Comparison of ENCODE assay signal across 9 mouse cellular contexts in the genomic region with DNA sequence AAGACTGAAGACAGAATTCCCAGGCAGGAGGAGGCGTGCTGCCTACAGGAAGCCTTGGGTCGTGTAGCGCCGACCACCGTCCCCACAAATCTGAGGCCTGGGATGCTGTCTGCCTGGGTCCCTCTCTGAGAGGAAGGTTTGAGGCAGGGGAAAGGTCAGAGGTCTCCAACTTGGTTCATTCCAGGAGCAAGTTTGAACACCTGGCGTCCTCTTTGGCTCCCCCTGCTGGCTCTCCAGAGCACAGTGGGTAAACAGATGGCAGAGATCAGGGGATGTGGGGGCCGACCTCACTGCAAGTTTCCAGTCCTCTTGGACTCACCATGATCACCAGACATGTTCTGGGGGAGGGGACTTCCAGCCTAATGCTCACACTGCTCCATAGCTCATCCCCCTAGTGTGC. TPM values are rescaled to one million over a fixed set of nuclear protein-coding genes. Genes with fewer than 3 reads are reported as not detected.
DNase-seq lines count a peak whose midpoint lies in the region; ATAC-seq and TF ChIP-seq lines count a peak whose summit lies in the region.
"Had no signal": no experiment of that assay in that cellular context is flagged by ENCODE, and none has a peak within 500 bp of the region (broad histone marks: within the 10 kb centered on the region; RNA-seq: fewer than 3 reads in every experiment).

No protein-coding gene starts in this region.

- H3K4me3 ChIP-seq in ES-E14 (ENCODE audit: insufficient read depth in 1 of 2, low read depth in 1 of 2, low read length in 2 of 2, poor library complexity in 1 of 2, severe bottlenecking in 1 of 2): peak overlapping the region in 1 of 2 experiments; percentile 48; a peak in 1 of 4 replicates
- H3K4me3 ChIP-seq in hindbrain, embryonic 12.5 days: no peak overlapping the region
- H3K4me3 ChIP-seq in liver, embryonic 14.5 days (ENCODE audit: insufficient read depth in 1 of 2, low read depth in 2 of 2, low read length in 2 of 2): no peak overlapping the region
- H3K4me3 ChIP-seq: embryonic facial prominence, embryonic 12.5 days had no signal

- no peak overlapping the region for H3K4me2 ChIP-seq in hindbrain, embryonic 12.5 days (replicated peaks)
- H3K4me2 ChIP-seq in liver, embryonic 14.5 days (ENCODE audit: low read depth): no peak overlapping the region
- H3K4me2 ChIP-seq: embryonic facial prominence, embryonic 12.5 days had no signal

- H3K4me1 ChIP-seq in ES-E14 (ENCODE audit: control insufficient read depth in 2 of 2, insufficient read depth in 2 of 2, low read length in 2 of 2, poor library complexity in 1 of 2): peaks cover 0 to 15% of the 10 kb centered on the region in 2 experiments; a peak in 2 of 4 replicates
- peaks cover 18% of the 10 kb centered on the region for H3K4me1 ChIP-seq in hindbrain, embryonic 12.5 days
- H3K4me1 ChIP-seq in liver, embryonic 14.5 days (replicated peaks; ENCODE audit: control insufficient read depth in 2 of 2, insufficient read depth in 2 of 2, low read length in 1 of 2): peaks cover 0 to 7% of the 10 kb centered on the region in 2 experiments; a peak in 1 of 4 replicates
- H3K4me1 ChIP-seq: embryonic facial prominence, embryonic 12.5 days had no signal

- ATAC-seq in hindbrain, embryonic 12.5 days (ENCODE audit: low FRiP score): peak; percentile 22; the same call in 1 of the 2 replicates
- no peak for ATAC-seq in liver, embryonic 14.5 days (ENCODE audit: insufficient read depth)

- H3K27ac ChIP-seq in ES-E14 (ENCODE audit: insufficient read depth, low read depth, low read length, poor library complexity, severe bottlenecking): no peak overlapping the region
- no peak overlapping the region for H3K27ac ChIP-seq in hindbrain, embryonic 12.5 days
- no peak overlapping the region for H3K27ac ChIP-seq in liver, embryonic 14.5 days
- H3K27ac ChIP-seq: embryonic facial prominence, embryonic 12.5 days had no signal

- H3K36me3 ChIP-seq in ES-E14 (ENCODE audit: control insufficient read depth, insufficient read depth, low read length, poor library complexity, severe bottlenecking): peaks cover 2% of the 10 kb centered on the region; the same call in 1 of the 2 replicates
- H3K36me3 ChIP-seq in hindbrain, embryonic 12.5 days: no peaks in the 10 kb centered on the region
- H3K36me3 ChIP-seq in liver, embryonic 14.5 days (replicated peaks; ENCODE audit: control insufficient read depth, insufficient read depth, low read depth): no peaks in the 10 kb centered on the region

- TF ChIP-seq CTCF in liver, embryonic 14.5 days (IDR thresholded peaks at IDR 0.05; ENCODE audit: low read depth): peak; percentile 87

- in situ Hi-C loops in ES-E14 (cut with MboI; ENCODE audit: low sequenced_read_pairs in 2 of 2, unreplicated experiment in 2 of 2): loop anchor here in 1 of 2 experiments (10.0 kb wide), 1 partner anchor 92 kb away; no protein-coding TSS in a partner anchor

- no peaks in the 10 kb centered on the region for H3K27me3 ChIP-seq in hindbrain, embryonic 12.5 days
- H3K27me3 ChIP-seq in liver, embryonic 14.5 days (ENCODE audit: control insufficient read depth, insufficient read depth, low read length): no peaks in the 10 kb centered on the region
- H3K27me3 ChIP-seq: embryonic facial prominence, embryonic 12.5 days had no signal

- no peak for TF ChIP-seq EP300 in liver, embryonic 14.5 days (IDR thresholded peaks at IDR 0.05; ENCODE audit: low read depth)

- DNase-seq in layer of hippocampus, adult 9-11 months: peak; percentile 37
- DNase-seq in layer of hippocampus, adult 11-12 months (ENCODE audit: low spot score): no peak
- DNase-seq in ES-E14 (ENCODE audit: low read depth, low spot score): peak; percentile 75
- peak; percentile 43 for DNase-seq in cerebellum, adult 9-10 months
- no peak for DNase-seq in liver, embryonic 14.5 days (ENCODE audit: low read depth in 3 of 3, low spot score in 3 of 3)
- peak; percentile 77 for DNase-seq in retina, embryonic 14.5 days (ENCODE audit: low spot score)
- no peak for DNase-seq in layer of hippocampus, adult 9-10 months (ENCODE audit: low spot score)

- H3K9ac ChIP-seq in ES-E14 (ENCODE audit: insufficient read depth, low read depth, low read length, poor library complexity, severe bottlenecking): no peak overlapping the region
- H3K9ac ChIP-seq in hindbrain, embryonic 12.5 days: no peak overlapping the region
- H3K9ac ChIP-seq in liver, embryonic 14.5 days (replicated peaks): no peak overlapping the region
- H3K9ac ChIP-seq: embryonic facial prominence, embryonic 12.5 days had no signal

- no peaks in the 10 kb centered on the region for H3K9me3 ChIP-seq in ES-E14 (ENCODE audit: control insufficient read depth, insufficient read depth, low read depth, low read length)
- H3K9me3 ChIP-seq in hindbrain, embryonic 12.5 days (replicated peaks): no peaks in the 10 kb centered on the region
- no peaks in the 10 kb centered on the region for H3K9me3 ChIP-seq in liver, embryonic 14.5 days (ENCODE audit: control insufficient read depth, low read length)
- H3K9me3 ChIP-seq: embryonic facial prominence, embryonic 12.5 days had no signal

- WGBS in hindbrain, embryonic 12.5 days: 39% methylated on average over 7 of the region's 7 CpGs
- 67% methylated on average over 7 of the region's 7 CpGs for WGBS in liver, embryonic 14.5 days (ENCODE audit: insufficient replicate concordance)

TF ChIP-seq in ES-E14, 5 proteins besides CTCF, POLR2A, EP300 and RAD21:
- no peak for TF ChIP-seq CHD2 (IDR thresholded peaks at IDR 0.05; ENCODE audit: low read depth, low read length)
- no peak for TF ChIP-seq ZC3H11A (IDR thresholded peaks at IDR 0.05; ENCODE audit: borderline replicate concordance, low read depth, low read length)

RNA-seq across cellular contexts. Expression of gene Smyd2, which starts 39.3 kb away (rescaled TPM):
- 50.4 and 64.4 TPM in 2 replicates for total RNA-seq in ES-E14 (2012; rRNA removed)
- 46.2 and 49.8 TPM in 2 replicates for polyA plus RNA-seq in hindbrain, embryonic 12.5 days (2016; fragmentation: Nextera tagmentation; extraction: Ambion mirVana)
- polyA plus RNA-seq in liver, embryonic 14.5 days (2012; rRNA removed): 20.5 and 24.8 TPM in 2 replicates
- polyA plus RNA-seq in liver, embryonic 14.5 days (2014; fragmentation: Nextera tagmentation; extraction: Ambion mirVana): 27.7 and 32.2 TPM in 2 replicates

Comparison
In these comparisons a context has a peak if more than half of its experiments do, and no peak if none do; other contexts are left out.
1. DNase-seq: peak in layer of hippocampus, adult 9-11 months (single experiment), ES-E14 (single experiment), cerebellum, adult 9-10 months (single experiment) and retina, embryonic 14.5 days (single experiment); none in layer of hippocampus, adult 11-12 months (single experiment), liver, embryonic 14.5 days (0 of 3) and layer of hippocampus, adult 9-10 months (single experiment).